Mouse (Mus musculus) ES-Bruce4 (cell line): ENCODE data around the gene D930020B18Rik. TPM values are rescaled to one million over a fixed set of nuclear protein-coding genes. Genes with fewer than 3 reads are reported as not detected.

ENCODE experiments used
- H3K27ac ChIP-seq: 2 replicates; pipeline ENCODE4 v1.5.1; 2012; ENCODE audit warnings: low read length, inconsistent platforms; ENCODE audit not compliant: insufficient read depth
- H3K27me3 ChIP-seq: 2 replicates; pipeline ENCODE4 v1.6.1; 2012; ENCODE audit warnings: mild to moderate bottlenecking, low read length, inconsistent platforms; ENCODE audit not compliant: control insufficient read depth, poor library complexity, insufficient read depth, severe bottlenecking
- H3K36me3 ChIP-seq: 2 replicates; pipeline ENCODE4 v1.6.1; 2012; ENCODE audit warnings: inconsistent platforms, mild to moderate bottlenecking, low read length, moderate library complexity; ENCODE audit not compliant: control insufficient read depth, poor library complexity, insufficient read depth, severe bottlenecking
- H3K4me1 ChIP-seq: one replicate; pipeline ENCODE4 v1.8.1; 2011; ENCODE audit warnings: low read length; ENCODE audit not compliant: control insufficient read depth, insufficient read depth
- H3K4me3 ChIP-seq: 2 replicates; pipeline ENCODE4 v1.5.1; 2011; ENCODE audit warnings: low read depth, mild to moderate bottlenecking, low read length
- H3K9ac ChIP-seq: 2 replicates; pipeline ENCODE4 v1.6.1; 2012; ENCODE audit warnings: low read depth, mild to moderate bottlenecking, inconsistent platforms; ENCODE audit not compliant: poor library complexity, severe bottlenecking
- H3K9me3 ChIP-seq: replicated peaks from 2 replicates; pipeline ENCODE4 v1.6.1; 2012; ENCODE audit warnings: mild to moderate bottlenecking, low read length, inconsistent platforms; ENCODE audit not compliant: control insufficient read depth, poor library complexity, insufficient read depth, severe bottlenecking
- CTCF ChIP-seq: IDR thresholded peaks from one replicate; pipeline ENCODE4 v1.8.1; 2011; ENCODE audit warnings: low read depth, low read length
- EP300 ChIP-seq: IDR thresholded peaks from 2 replicates; pipeline ENCODE4 v1.6.1; 2011; ENCODE audit warnings: low read depth, low read length; ENCODE audit not compliant: insufficient read depth
- POLR2A ChIP-seq: IDR thresholded peaks from one replicate; pipeline ENCODE4 v1.8.1; 2011; ENCODE audit warnings: low read length; ENCODE audit not compliant: insufficient read depth
- polyA plus RNA-seq: library from polyadenylated mRNA; stranded (reverse); fragments of >200 nt; gene quantifications from 2 replicates; pipeline ENCODE4 v1.2.4, GENCODE M21; 2011; ENCODE audit warnings: low read depth; ENCODE audit not compliant: missing spikeins, insufficient read depth, insufficient read length

D930020B18Rik gene
- polyA plus RNA-seq, 1 experiment: 0.51 TPM

- H3K27ac ChIP-seq: no peak overlapping the region
- H3K36me3 ChIP-seq: no peaks in the 10 kb centered on the region
- H3K9ac ChIP-seq: no peak overlapping the region
- H3K27me3 ChIP-seq: no peaks in the 10 kb centered on the region
- no peak for TF ChIP-seq EP300
- no peak for TF ChIP-seq POLR2A
- TF ChIP-seq CTCF: no peak
- no peaks in the 10 kb centered on the region for H3K4me1 ChIP-seq
- H3K9me3 ChIP-seq: no peaks in the 10 kb centered on the region
- H3K4me3 ChIP-seq: no peak overlapping the region
These were observed 480 bp upstream of the D930020B18Rik start for GRCm38 (mm10) chr10:121640944-121641271.

- TF ChIP-seq CTCF (no peak), EP300 (no peak), POLR2A (no peak)
- Histone ChIP-seq H3K27ac (no peak overlapping the region), H3K9me3 (no peaks in the 10 kb centered on the region), H3K36me3 (no peaks in the 10 kb centered on the region), H3K4me1 (no peaks in the 10 kb centered on the region), H3K9ac (peak overlapping the region; percentile 10; the same call in 1 of the 2 replicates), H3K27me3 (no peaks in the 10 kb centered on the region), H3K4me3 (peak overlapping the region; percentile 68)
These were observed 913 bp downstream of the D930020B18Rik start for GRCm38 (mm10) chr10:121642054-121642947.

DNA sequence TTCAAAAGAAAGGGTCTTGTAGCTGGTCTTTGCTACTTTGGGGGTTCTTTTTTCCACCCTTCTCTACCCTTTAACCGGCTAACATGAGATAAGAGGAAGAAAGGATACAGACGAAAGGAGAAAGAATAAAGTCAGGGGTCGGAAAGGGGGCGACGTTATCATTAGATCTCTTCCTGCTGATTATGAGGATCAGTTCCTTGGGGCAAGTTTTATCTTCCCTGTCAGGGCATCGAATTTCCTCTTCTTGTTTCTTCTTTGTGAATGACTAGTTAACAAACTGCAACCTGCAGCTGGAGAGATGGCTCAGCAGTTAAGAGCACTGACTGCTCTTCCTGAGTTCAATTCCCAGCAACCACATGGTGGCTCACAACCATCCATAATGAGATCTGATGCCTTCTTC is 4.9 kb downstream of the D930020B18Rik start:
- H3K4me1 ChIP-seq: no peaks in the 10 kb centered on the region
- TF ChIP-seq EP300 (no peak), CTCF (no peak), POLR2A (no peak)
- no peak overlapping the region for H3K27ac ChIP-seq
- H3K27me3 ChIP-seq: no peaks in the 10 kb centered on the region
- no peak overlapping the region for H3K4me3 ChIP-seq
- H3K36me3 ChIP-seq: no peaks in the 10 kb centered on the region
- no peaks in the 10 kb centered on the region for H3K9me3 ChIP-seq
- H3K9ac ChIP-seq: no peak overlapping the region

DNA sequence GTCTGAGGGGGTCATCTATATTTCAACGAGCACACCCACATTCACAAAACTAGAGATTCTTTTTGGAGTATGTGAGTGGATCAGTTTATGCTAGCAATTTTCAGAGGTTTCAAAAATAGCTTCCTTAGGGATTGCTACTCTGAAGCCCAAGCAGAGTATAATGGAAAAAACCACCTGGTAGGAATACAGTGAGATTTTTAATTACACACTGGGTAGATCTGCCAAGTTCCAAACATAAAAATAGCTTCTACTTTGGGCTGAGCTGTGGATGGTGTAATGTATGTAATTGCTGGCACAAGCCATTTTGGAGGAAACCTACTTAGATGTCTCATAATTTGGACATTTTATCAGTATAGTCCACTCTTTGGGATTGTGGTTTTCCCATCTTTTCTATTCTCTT is 11.7 kb downstream of the D930020B18Rik start:
- Histone ChIP-seq H3K9ac (no peak overlapping the region), H3K36me3 (no peaks in the 10 kb centered on the region), H3K27me3 (no peaks in the 10 kb centered on the region), H3K27ac (no peak overlapping the region), H3K4me1 (no peaks in the 10 kb centered on the region), H3K4me3 (no peak overlapping the region), H3K9me3 (no peaks in the 10 kb centered on the region)
- TF ChIP-seq EP300 (no peak), POLR2A (no peak), CTCF (no peak)

GRCm38 (mm10) chr10:121655907-121656306 is 14.5 kb downstream of the D930020B18Rik start:
- Histone ChIP-seq H3K4me1 (no peaks in the 10 kb centered on the region), H3K27ac (no peak overlapping the region), H3K27me3 (no peaks in the 10 kb centered on the region), H3K4me3 (no peak overlapping the region), H3K36me3 (no peaks in the 10 kb centered on the region), H3K9ac (no peak overlapping the region), H3K9me3 (no peaks in the 10 kb centered on the region)
- TF ChIP-seq CTCF: no peak
- TF ChIP-seq POLR2A: no peak
- TF ChIP-seq EP300: no peak

DNA sequence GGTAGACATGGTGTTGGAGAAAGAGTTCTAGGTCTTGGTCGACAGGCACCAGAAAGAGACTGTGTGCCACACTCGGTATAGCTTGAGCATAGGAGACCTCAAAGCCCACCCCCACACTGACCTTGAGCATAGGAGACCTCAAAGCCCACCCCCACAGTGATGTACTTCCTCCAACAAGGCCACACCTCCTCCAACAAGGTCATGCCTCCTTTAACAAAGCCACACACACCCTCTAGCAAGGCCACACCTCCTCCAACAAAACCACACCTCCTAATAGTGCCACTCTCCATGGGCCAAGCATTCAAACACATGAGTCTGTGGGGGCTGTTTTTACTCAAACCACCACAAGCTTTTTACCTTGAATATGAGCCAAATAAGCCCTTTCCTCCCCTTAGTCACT is 21.3 kb downstream of the D930020B18Rik start:
- no peaks in the 10 kb centered on the region for H3K27me3 ChIP-seq
- H3K4me1 ChIP-seq: no peaks in the 10 kb centered on the region
- no peak for TF ChIP-seq EP300
- no peak overlapping the region for H3K27ac ChIP-seq
- H3K4me3 ChIP-seq: no peak overlapping the region
- H3K36me3 ChIP-seq: no peaks in the 10 kb centered on the region
- H3K9ac ChIP-seq: no peak overlapping the region
- H3K9me3 ChIP-seq: no peaks in the 10 kb centered on the region
